Mouse (Mus musculus) hematopoietic stem cell, adult 5-6 weeks (primary cell): ENCODE measurements around the gene Cers4. TPM values are rescaled to one million over a fixed set of nuclear protein-coding genes. Genes with fewer than 3 reads are reported as not detected.

Experiments used
- ATAC-seq, 2 experiments: fragments of 125-278 bp in 1 of 2; replicated peaks in 1 of 2; 2 replicates each; pipeline ENCODE4 v1.8.0; 2016 to 2017; ENCODE audit warnings: inconsistent platforms in 2 of 2, mild to moderate bottlenecking in 2 of 2, moderate number of reproducible peaks in 2 of 2, low read depth in 1 of 2, moderate TSS enrichment in 1 of 2; ENCODE audit not compliant: low FRiP score in 2 of 2, poor library complexity in 2 of 2, severe bottlenecking in 2 of 2, insufficient read depth in 1 of 2, low TSS enrichment in 1 of 2
- total RNA-seq: library from RNA; stranded (forward); fragments of 172-1452, 232-1000 nt; gene quantifications from 2 replicates; pipeline ENCODE4 v1.2.3, GENCODE M21; 2017

Gene Cers4
- total RNA-seq, 1 experiment from 2014 or later = 13.3 TPM

GRCm38 (mm10) chr8:4521472-4521871 is 28.6 kb downstream of the Cers4 start:
- ATAC-seq = no peak

GRCm38 (mm10) chr8:4523525-4523924 is 30.7 kb downstream of the Cers4 start:
- ATAC-seq = no peak

Other genes starting within 250 kb of the Cers4 start
- gene Tgfbr3l, start 244.8 kb upstream of the Cers4 start, total RNA-seq = 1.6 and 6.0 TPM in 2 replicates
- 12.8 and 13.9 TPM in 2 replicates for gene Snapc2, start 239.9 kb upstream of the Cers4 start, total RNA-seq
- 4.7 and 7.3 TPM in 2 replicates for gene Ctxn1, start 233.8 kb upstream of the Cers4 start, total RNA-seq
- 126 and 143 TPM in 2 replicates for gene Timm44, start 217.1 kb upstream of the Cers4 start, total RNA-seq
- gene Ccl25, start 167.8 kb upstream of the Cers4 start, total RNA-seq = 9.6 and 13.9 TPM in 2 replicates
- 67.0 and 88.5 TPM in 2 replicates for gene Elavl1, start 167.6 kb upstream of the Cers4 start, total RNA-seq
- 15.9 and 24.1 TPM in 2 replicates for gene Zfp958, start 120.1 kb downstream of the Cers4 start, total RNA-seq